Mouse (Mus musculus): ENCODE results near the gene Hdhd5.

The Hdhd5 gene

DNA sequence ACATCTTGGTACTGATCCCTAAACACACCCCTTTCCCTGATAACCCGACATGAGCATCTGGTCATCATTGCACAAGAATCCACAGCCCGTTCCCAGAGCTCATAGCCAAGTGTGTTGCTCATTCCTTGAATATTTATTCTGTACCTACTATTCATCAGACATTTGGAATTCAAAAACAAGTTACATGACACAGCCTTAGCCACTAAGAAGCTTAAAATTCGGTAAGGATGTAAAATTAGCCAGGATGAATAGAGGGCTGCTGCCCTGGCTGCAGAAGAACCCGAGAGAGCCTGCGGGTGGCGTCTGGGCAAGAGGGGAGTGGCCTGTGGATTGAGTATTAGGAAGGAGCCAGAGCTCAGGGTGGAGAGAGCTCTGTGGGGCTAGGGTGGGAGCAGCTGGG lies 48.4 kb downstream of the Hdhd5 start:
- no peak for DNase-seq (ENCODE audit: low spot score)

DNA sequence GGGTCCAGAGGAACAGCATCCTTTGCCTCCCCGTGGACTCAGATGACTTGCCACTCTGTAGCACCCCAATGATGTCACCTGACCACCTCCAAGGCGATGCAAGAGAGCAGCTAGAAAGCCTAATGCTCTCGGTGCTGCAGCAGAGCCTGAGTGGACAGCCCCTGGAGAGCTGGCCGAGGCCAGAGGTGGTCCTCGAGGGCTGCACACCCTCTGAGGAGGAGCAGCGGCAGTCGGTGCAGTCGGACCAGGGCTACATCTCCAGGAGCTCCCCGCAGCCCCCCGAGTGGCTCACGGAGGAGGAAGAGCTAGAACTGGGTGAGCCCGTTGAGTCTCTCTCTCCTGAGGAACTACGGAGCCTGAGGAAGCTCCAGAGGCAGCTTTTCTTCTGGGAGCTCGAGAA lies 49.1 kb downstream of the Hdhd5 start:
- no peak for DNase-seq (ENCODE audit: low spot score)

DNA sequence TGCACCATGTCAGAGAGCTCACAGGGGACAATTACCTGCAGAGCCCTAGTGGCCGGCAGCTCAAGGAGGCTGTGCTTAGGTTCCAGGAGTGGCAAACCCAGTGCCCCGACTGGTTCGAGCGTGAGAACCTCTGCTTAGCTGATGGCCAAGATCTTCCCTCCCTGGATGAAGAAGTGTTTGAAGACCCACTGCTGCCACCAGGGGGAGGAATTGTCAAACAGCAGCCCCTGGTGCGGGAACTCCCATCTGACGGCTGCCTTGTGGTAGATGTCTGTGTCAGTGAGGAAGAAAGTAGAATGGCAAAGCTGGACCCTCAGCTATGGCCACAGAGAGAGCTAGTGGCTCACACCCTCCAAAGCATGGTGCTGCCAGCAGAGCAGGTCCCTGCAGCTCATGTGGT lies 49.6 kb downstream of the Hdhd5 start:
- no peak for DNase-seq (ENCODE audit: low spot score)

DNA sequence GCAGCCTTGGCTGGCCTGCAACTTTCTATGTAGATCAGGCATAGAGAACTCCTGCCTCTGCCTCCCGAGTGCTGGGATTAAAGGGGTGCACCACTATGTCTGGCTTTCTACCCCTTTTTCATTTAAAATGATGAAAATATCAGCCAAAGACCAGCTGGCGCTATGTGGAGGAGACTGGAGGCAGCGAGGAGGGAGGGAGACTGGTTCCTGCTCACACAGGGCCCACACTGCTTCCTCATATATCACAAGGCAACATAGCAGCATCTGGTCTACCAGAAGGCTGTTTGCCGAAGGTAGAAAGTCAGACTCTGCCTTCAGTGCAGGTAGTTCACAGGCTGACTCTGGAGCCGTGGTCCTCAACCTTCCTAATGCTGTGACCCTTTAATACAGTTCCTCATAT lies 50.8 kb downstream of the Hdhd5 start:
- DNase-seq (ENCODE audit: low spot score) = no peak

GRCm38 (mm10) chr6:120479302-120479701 lies 51.8 kb downstream of the Hdhd5 start:
- no peak for DNase-seq (ENCODE audit: low spot score)

DNA sequence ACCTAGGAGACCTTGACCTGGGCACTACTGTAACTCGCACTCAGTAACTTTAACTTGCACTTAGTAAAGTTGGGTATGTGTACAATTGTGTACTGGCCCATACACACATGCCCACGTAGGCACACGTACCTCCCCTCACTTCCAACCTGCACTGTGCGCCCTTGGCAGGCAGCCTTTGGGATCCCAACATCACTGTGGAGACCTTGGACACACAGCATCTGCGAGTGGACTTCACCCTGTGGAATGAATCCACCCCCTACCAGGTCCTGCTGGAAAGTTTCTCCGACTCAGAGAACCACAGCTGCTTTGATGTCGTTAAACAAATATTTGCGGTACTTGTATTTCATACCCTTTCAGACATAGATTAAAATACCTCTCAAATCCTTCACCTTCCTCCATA lies 55.8 kb downstream of the Hdhd5 start:
- no peak for DNase-seq (ENCODE audit: low spot score)

- DNase-seq (ENCODE audit: low spot score) = no peak
Measured at GRCm38 (mm10) chr6:120473427-120473826, 57.7 kb downstream of the Hdhd5 start.

- DNase-seq (ENCODE audit: low spot score) = no peak
Measured at GRCm38 (mm10) chr6:120472455-120473140, 58.5 kb downstream of the Hdhd5 start.

DNA sequence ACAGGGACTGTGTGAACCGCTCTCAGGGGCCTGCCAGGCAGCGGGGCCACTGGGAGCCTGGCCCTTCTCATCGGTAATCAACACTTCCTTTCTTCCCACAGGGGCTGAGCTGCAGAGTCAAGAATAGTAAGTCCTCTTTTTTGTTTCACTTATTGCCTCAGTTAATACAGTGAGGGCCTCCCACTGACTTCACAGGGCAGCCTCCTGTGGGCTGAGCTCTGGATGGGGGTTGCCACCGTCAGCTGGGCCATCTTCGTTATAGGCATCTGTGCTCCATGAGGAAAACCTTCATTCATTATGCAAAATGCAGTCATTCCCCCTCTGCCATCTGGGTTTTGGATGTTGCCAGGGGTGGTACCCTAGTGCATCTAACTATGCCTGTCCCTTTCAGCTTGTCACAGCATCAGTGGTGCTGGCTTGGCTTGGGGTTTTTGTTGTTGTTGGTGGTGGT lies 59.1 kb downstream of the Hdhd5 start:
- DNase-seq (ENCODE audit: low spot score) = no peak

GRCm38 (mm10) chr6:120470666-120471065 lies 60.5 kb downstream of the Hdhd5 start:
- no peak for DNase-seq (ENCODE audit: low spot score)

DNA sequence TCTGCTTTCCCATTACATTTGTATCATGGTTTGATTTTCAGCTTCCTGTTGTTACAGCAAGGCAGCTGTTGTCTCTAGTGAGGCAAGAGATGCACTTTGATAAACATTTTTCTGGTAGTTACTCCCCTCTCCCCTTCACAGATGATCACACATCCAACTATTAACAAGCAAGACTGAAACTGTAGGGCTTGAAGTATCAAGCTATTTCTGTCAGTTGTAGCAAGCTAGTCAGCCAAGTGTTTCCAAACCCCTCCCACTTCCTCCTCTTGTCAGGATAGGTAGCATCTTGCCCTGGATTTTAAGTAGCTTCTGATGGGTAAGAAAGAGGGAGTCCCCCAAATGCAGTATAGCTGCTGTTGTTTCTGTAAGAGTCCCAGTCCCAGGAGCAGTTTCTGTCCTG lies 61.3 kb downstream of the Hdhd5 start:
- no peak for DNase-seq (ENCODE audit: low spot score)

DNA sequence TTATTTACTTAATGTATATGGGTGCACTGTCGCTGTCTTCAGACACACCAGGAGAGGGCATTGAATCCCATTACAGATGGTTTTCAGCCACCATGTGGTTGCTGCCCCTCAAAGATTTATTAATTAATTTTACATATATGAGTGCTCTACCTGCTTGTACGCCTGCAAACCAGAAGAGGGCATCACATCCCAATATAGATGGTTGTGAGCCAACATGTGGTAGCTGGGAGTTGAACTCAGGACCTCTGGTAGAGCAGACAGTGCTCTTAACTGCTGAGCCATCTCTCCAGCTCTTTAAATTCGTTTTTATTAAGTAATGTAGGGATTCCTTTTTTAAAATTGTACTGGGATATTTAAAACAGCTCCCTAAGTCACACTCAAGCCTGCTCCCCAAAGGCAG lies 61.9 kb downstream of the Hdhd5 start:
- DNase-seq (ENCODE audit: low spot score) = no peak

DNA sequence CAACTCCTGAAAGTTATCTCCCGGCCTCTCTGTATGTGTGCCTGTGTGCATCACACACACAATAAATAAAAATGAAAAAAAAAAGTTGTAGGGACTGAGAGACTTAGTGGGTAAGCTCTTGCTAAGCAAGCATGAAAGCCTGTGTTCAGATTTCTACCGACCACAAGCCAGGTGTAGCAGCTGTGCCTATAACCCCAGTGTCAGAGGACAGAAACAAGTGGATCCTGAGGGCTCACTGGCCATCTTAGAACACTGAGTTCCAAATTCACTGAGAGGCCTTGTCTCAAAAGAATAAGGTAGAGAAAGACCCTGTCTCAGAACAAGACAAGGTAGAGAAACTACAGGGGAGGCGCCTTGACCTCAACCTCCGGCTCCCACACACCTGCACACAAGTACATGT lies 62.9 kb downstream of the Hdhd5 start:
- DNase-seq (ENCODE audit: low spot score) = no peak

DNA sequence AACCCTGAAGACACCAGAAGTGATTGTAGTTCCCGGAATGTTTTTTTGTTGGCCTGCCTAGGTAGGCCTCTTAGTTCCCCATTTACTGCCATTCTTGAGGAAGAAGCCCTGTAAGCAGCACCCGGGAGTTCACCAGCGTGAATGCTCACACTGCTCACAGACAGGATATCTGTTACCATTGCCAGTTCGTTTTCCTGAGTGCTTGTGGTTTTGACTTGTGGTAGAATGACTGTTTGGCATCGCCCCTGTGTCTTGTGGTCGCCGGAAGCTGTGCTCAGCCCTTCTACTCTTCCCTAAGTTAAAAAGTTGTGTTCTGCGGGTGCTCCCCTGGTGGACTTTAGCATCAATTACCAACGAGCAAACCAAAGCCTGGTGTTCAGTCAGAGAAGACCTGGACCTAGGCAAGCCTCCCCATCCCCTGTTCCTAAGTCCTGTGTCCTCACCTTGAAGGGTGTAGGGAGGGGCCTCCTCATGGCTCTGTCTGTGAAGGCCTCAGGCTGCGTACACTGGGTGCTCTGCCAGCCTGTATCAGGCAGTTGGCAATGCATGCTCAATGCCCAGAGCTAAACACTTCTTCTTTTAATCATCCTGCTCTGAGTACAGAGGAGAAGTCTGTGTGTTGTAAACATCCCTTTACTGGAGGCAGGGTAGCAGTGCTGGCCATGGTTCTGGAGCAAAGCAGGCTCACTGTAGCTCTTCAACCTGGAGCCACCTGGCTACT lies 64.3 kb downstream of the Hdhd5 start:
- no peak for DNase-seq (ENCODE audit: low spot score)

DNA sequence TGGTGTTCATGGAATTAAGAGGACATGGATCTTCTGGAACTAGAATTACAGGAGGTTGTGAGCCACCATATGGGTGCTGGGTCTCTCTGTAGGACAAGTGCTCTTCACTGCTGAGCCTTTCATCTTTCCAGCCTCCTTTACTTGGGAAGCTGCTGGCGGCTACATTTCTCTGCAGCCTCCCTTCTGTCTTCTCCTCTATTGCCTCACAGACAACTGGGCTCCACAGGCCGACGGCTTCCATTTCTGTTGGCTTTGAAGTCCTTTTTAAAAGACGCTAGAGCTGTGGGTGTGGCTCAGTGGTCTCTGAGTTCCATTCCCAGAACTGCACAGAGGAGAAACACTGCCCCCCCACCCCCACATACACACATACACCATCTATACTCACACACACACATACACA lies 65.7 kb downstream of the Hdhd5 start:
- no peak for DNase-seq (ENCODE audit: low spot score)

GRCm38 (mm10) chr6:120464406-120464939 lies 66.6 kb downstream of the Hdhd5 start:
- DNase-seq (ENCODE audit: low spot score) = no peak

GRCm38 (mm10) chr6:120463884-120464283 lies 67.2 kb downstream of the Hdhd5 start:
- no peak for DNase-seq (ENCODE audit: low spot score)

DNA sequence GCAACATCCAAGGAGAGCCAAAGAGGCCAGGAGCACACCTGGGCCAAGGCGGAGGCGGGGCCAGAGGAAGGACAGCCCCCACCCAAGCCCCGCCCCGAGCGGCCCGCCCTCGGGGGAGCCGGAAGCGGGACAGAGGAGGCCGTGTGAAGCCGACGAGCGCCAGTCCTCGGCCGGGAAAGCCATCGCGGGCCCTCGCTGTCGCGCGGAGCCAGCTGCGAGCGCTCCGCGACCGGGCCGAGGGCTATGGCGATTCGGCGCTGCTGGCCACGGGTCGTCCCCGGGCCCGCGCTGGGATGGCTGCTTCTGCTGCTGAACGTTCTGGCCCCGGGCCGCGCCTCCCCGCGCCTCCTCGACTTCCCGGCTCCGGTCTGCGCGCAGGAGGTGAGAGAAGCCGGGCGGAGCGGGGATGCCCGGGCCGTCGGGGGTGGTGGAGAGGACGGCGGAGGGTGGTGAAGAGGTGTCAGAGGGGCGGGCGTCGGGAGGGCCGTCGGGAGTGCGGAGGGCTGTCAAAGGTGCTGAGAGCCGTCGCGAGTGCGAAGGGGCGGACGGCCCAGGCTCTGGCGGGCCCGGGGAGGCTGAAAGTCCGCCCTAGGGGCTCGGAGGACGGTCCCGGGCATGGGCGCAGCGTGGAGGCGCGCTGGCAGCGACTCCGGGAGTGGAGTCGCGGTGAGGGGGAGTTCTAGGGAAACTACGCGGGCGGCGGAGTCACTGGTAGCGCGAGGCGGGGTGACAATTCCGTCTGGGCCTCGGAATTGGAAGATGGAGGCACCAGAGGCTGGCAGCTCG lies 67.8 kb downstream of the Hdhd5 start, which contains the start of gene Il17ra:
Gene Il17ra (plus strand): TSS at position 162 of the 786 bp plus-strand sequence.
- DNase-seq (ENCODE audit: low spot score) = peak; percentile 83

DNA sequence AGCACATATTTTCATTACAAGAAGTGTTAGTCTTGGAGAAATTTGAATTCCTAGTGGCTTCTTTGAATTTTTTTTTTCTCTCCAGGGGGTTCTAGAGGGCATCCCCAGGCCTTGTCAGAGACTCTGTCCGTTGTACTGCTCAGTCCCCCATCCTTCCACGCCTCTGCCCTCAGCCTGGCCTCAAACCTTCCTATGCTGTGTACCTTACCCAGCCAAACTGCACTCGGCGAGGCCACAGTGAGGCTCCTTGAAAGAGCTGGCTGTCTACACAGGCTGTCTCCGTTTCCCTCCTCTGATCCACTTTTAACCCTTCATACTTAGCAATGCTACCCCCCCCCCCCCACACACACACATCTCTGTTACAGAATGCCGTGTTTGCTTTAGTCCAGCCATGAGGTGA lies 68.9 kb downstream of the Hdhd5 start:
- DNase-seq (ENCODE audit: low spot score) = no peak

- no peak for DNase-seq (ENCODE audit: low spot score)
Measured at GRCm38 (mm10) chr6:120461217-120461616, 69.9 kb downstream of the Hdhd5 start.
